Mouse (Mus musculus) heart, embryonic 15.5 days (tissue): ENCODE measurements around the gene Fbxo47. TPM values are rescaled to one million over a fixed set of nuclear protein-coding genes. Genes with fewer than 3 reads are reported as not detected.

ENCODE experiments used
- ATAC-seq: fragments of 200-750 bp; cut with Nextera tagmentation; replicated peaks from 2 replicates; pipeline ENCODE4 v1.8.0; 2017; ENCODE audit warnings: low read depth, moderate TSS enrichment; ENCODE audit not compliant: insufficient number of reproducible peaks, insufficient read depth, low FRiP score
- H3K27ac ChIP-seq: fragments of 300-500 bp; sonication (generic); 2 replicates; pipeline ENCODE4 v1.5.1; 2015; ENCODE audit warnings: mild to moderate bottlenecking, inconsistent platforms
- H3K27me3 ChIP-seq: fragments of 300-500 bp; sonication (generic); 2 replicates; pipeline ENCODE4 v1.6.1; 2015; ENCODE audit warnings: inconsistent platforms
- H3K36me3 ChIP-seq: fragments of 300-500 bp; sonication (generic); 2 replicates; pipeline ENCODE4 v1.6.1; 2015; ENCODE audit warnings: mild to moderate bottlenecking, inconsistent platforms
- H3K4me1 ChIP-seq: fragments of 300-500 bp; sonication (generic); replicated peaks from 2 replicates; pipeline ENCODE4 v1.6.1; 2015; ENCODE audit warnings: inconsistent platforms
- H3K4me2 ChIP-seq: fragments of 300-500 bp; sonication (generic); 2 replicates; pipeline ENCODE4 v1.6.1; 2015; ENCODE audit warnings: inconsistent platforms, mild to moderate bottlenecking, moderate library complexity
- H3K4me3 ChIP-seq: fragments of 300-500 bp; sonication (generic); 2 replicates; pipeline ENCODE4 v1.5.1; 2015; ENCODE audit warnings: mild to moderate bottlenecking, inconsistent platforms
- H3K9ac ChIP-seq: fragments of 300-500 bp; sonication (generic); 2 replicates; pipeline ENCODE4 v1.6.1; 2015; ENCODE audit warnings: mild to moderate bottlenecking, inconsistent platforms
- H3K9me3 ChIP-seq: fragments of 300-500 bp; sonication (generic); replicated peaks from 2 replicates; pipeline ENCODE4 v1.6.1; 2016; ENCODE audit warnings: inconsistent platforms
- WGBS: fragments of 180-500 bp; shearing (Covaris S2); methylation state at CpG from one replicate; pipeline ENCODE4 v1.1.7; 2015; ENCODE audit warnings: mixed read lengths; 5-methylcytosine and 5-hydroxymethylcytosine counted together
- polyA plus RNA-seq: library from polyadenylated mRNA; unstranded; fragments of >200 nt; fragmentation: Nextera tagmentation; extraction: Ambion mirVana; gene quantifications from 2 replicates; pipeline ENCODE4 v1.2.1, GENCODE M21; 2015

The Fbxo47 gene
- polyA plus RNA-seq, 1 experiment from 2014 or later: 0.72 TPM

GRCm38 (mm10) chr11:97811569-97812362 lies 72.2 kb downstream of the Fbxo47 start:
- no peak overlapping the region for H3K27ac ChIP-seq

DNA sequence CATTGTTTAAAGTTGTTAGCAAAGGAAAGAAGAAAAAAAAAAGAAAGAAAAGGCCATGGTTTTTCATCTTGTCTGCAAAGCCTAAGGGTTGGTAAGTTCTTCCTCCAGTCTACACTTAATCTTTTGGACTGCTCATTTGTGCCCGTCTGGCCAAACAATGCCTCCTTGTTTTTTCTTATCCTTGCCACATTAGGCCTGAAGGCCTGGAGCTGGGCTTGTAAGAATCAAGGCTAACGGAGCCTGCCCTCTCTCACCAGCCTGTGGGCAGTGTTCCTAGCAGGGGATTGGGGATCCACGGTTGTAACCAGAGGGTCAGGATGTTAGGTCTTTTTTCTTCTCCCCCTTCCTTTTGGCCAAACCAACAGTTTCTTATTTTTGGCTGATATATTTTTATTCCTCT lies 73.0 kb downstream of the Fbxo47 start:
- no peak overlapping the region for H3K4me3 ChIP-seq
- H3K27ac ChIP-seq: no peak overlapping the region
- H3K9me3 ChIP-seq: no peaks in the 10 kb centered on the region
- no peak overlapping the region for H3K4me2 ChIP-seq
- no peaks in the 10 kb centered on the region for H3K27me3 ChIP-seq
- no peak overlapping the region for H3K9ac ChIP-seq
- ATAC-seq: no peak
- H3K4me1 ChIP-seq: peaks cover 91% of the 10 kb centered on the region
- WGBS: 62% methylated on average over 3 of the region's 3 CpGs
- peaks cover 15% of the 10 kb centered on the region for H3K36me3 ChIP-seq

More at GRCm38 (mm10) chr11:97811569-97812362, 72.2 kb downstream of the Fbxo47 start:
- ATAC-seq: no peak
- Histone ChIP-seq H3K4me2 (no peak overlapping the region), H3K9ac (no peak overlapping the region), H3K9me3 (no peaks in the 10 kb centered on the region), H3K4me1 (peaks cover 91% of the 10 kb centered on the region), H3K27me3 (no peaks in the 10 kb centered on the region), H3K36me3 (peaks cover 21% of the 10 kb centered on the region), H3K4me3 (no peak overlapping the region)
- WGBS: 42% methylated on average over 12 of the region's 13 CpGs

- no peaks in the 10 kb centered on the region for H3K27me3 ChIP-seq
- peaks cover 91% of the 10 kb centered on the region for H3K4me1 ChIP-seq
- 55% methylated on average over 7 of the region's 7 CpGs for WGBS
- H3K4me2 ChIP-seq: no peak overlapping the region
- peaks cover 9% of the 10 kb centered on the region; the same call in 1 of the 2 replicates for H3K36me3 ChIP-seq
- no peak for ATAC-seq
- H3K4me3 ChIP-seq: no peak overlapping the region
- H3K9me3 ChIP-seq: no peaks in the 10 kb centered on the region
- H3K9ac ChIP-seq: no peak overlapping the region
- no peak overlapping the region for H3K27ac ChIP-seq
These were observed 73.6 kb downstream of the Fbxo47 start for GRCm38 (mm10) chr11:97810356-97810755.

DNA sequence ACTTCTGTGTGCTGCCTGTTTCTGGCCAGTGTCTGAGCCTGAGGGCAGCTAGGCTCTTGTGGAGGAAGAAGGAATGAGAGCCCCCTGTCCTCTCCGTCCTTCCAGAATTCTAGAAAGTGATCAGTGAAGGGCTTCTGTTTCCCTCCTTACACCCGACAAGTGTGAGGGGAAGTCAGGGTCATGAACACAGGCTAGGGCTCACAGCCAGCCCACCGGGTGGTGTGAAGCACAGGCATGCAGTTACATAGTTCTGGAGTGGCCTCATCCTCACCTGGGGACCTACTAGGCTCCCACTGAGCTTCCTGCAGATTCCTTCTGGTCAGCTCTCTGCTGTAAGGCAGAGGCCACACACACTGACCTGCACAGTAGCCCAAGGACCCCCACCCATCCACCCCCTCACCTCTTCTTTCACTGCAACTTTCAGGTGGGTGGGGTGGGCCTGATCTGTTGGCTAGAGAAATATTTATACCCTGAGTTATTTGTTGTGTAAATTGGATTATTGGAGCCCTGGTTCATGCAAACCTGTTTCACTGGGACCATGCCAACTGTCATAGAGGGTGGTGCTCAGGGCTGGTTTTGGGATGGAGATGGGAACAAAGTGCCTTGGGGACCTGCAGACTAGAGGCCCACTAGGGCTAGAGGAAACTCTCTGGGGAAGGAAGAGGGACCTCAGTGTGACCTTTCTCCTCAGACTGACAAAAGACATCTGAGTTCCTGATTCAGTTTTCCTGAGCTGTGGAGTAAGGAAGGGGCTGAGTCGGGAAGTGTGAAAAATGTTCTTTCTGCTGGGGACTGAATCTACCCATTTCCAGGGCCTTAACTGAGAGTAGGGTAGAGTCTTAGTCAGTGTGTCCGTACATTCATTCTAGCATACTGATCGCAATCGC lies 74.5 kb downstream of the Fbxo47 start:
- no peak for ATAC-seq
- H3K4me2 ChIP-seq: no peak overlapping the region
- WGBS: 46% methylated on average over 7 of the region's 7 CpGs

GRCm38 (mm10) chr11:97808621-97809234 lies 75.2 kb downstream of the Fbxo47 start:
- 0 out of 2 replicates have a peak, but pooled peaks cover 6% of the 10 kb centered on the region for H3K36me3 ChIP-seq
- H3K4me2 ChIP-seq: no peak overlapping the region
- peak overlapping the region; percentile 63 for H3K27ac ChIP-seq
- no peak overlapping the region for H3K4me3 ChIP-seq
- ATAC-seq: peak; percentile 33; the same call in 1 of the 2 replicates
- H3K9me3 ChIP-seq: no peaks in the 10 kb centered on the region
- H3K9ac ChIP-seq: no peak overlapping the region
- no peaks in the 10 kb centered on the region for H3K27me3 ChIP-seq
- WGBS: 39% methylated on average over 5 of the region's 5 CpGs
- peaks cover 99% of the 10 kb centered on the region for H3K4me1 ChIP-seq

More for the DNA sequence above, 74.5 kb downstream of the Fbxo47 start:
- H3K4me3 ChIP-seq: no peak overlapping the region
- H3K4me1 ChIP-seq: peaks cover 96% of the 10 kb centered on the region
- 0 out of 2 replicates have a peak, but pooled peaks cover 6% of the 10 kb centered on the region for H3K36me3 ChIP-seq
- no peaks in the 10 kb centered on the region for H3K27me3 ChIP-seq
- H3K9ac ChIP-seq: no peak overlapping the region
- H3K9me3 ChIP-seq: no peaks in the 10 kb centered on the region
- H3K27ac ChIP-seq: peak overlapping the region; percentile 63

DNA sequence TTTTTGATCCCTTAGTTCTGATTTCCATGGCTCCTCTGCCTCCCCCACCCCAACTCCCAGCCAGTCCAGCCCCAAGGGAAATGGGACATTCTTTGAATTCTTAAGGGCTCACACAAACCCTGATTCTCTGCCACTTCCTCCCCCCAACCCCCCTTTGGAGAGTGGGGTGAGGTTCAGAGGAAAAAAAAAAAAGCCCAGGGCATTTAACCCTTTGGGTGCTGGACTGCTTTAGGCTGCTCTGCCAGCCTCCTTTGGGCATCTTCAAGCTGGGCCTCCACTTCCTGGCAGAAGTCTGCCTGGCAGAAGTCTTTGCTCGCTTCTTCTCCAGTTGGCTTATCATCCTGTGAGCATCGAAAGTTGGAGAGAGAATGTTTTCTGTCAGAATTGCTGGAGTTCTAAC lies 75.9 kb downstream of the Fbxo47 start:
- no peak overlapping the region for H3K4me3 ChIP-seq
- no peaks in the 10 kb centered on the region for H3K9me3 ChIP-seq
- H3K9ac ChIP-seq: no peak overlapping the region
- no peak overlapping the region for H3K4me2 ChIP-seq
- no peak for ATAC-seq
- H3K27me3 ChIP-seq: no peaks in the 10 kb centered on the region
- WGBS: 36% methylated on average over 2 of the region's 2 CpGs
- peaks cover 94% of the 10 kb centered on the region for H3K4me1 ChIP-seq
- H3K36me3 ChIP-seq: 0 out of 2 replicates have a peak, but pooled peaks cover 3% of the 10 kb centered on the region
- peak overlapping the region; percentile 63 for H3K27ac ChIP-seq

DNA sequence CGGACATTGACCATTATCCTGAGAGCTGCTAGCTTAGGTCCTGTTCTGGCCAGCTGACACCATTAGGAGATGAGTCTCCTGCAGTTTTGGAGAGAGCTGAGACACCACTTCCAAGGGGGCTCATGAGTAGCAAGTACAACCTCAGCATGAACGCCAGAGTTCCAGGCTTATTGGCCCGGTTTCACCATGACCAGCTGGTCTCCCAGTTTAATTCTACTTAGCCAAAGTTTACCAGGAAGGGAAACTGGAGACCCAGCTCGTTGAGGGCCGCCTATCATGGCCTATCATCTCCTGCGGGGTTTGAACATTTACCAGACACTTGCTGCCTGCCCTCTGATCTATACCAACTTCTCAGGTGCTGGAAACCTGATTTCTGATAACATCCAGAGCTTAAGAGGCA lies 76.3 kb downstream of the Fbxo47 start:
- H3K4me1 ChIP-seq: peaks cover 92% of the 10 kb centered on the region
- H3K36me3 ChIP-seq: 0 out of 2 replicates have a peak, but pooled peaks cover 3% of the 10 kb centered on the region
- H3K27ac ChIP-seq: peak overlapping the region; percentile 63
- no peaks in the 10 kb centered on the region for H3K27me3 ChIP-seq
- H3K9me3 ChIP-seq: no peaks in the 10 kb centered on the region
- no peak overlapping the region for H3K4me3 ChIP-seq
- no peak overlapping the region for H3K4me2 ChIP-seq
- 28% methylated on average over 6 of the region's 6 CpGs for WGBS
- H3K9ac ChIP-seq: no peak overlapping the region
- no peak for ATAC-seq

GRCm38 (mm10) chr11:97806613-97806964 lies 77.4 kb downstream of the Fbxo47 start:
- 72% methylated on average over 7 of the region's 7 CpGs for WGBS
- ATAC-seq: no peak
- Histone ChIP-seq H3K9ac (no peak overlapping the region), H3K36me3 (0 out of 2 replicates have a peak, but pooled peaks cover 3% of the 10 kb centered on the region), H3K27me3 (no peaks in the 10 kb centered on the region), H3K4me1 (peaks cover 92% of the 10 kb centered on the region), H3K4me3 (no peak overlapping the region), H3K27ac (peak overlapping the region; percentile 92; the same call in 1 of the 2 replicates), H3K4me2 (no peak overlapping the region), H3K9me3 (no peaks in the 10 kb centered on the region)

- ATAC-seq: no peak; the same call in 1 of the 2 replicates
- H3K27ac ChIP-seq: peak overlapping the region; percentile 92
- no peaks in the 10 kb centered on the region for H3K27me3 ChIP-seq
- H3K9ac ChIP-seq: 0 out of 2 replicates have a peak overlapping the region, but pooled peaks have one; percentile 0
- H3K4me3 ChIP-seq: 0 out of 2 replicates have a peak overlapping the region, but pooled peaks have one; percentile 21
- peak overlapping the region; percentile 60 for H3K4me2 ChIP-seq
- WGBS: 29% methylated on average over 15 of the region's 15 CpGs
- H3K9me3 ChIP-seq: no peaks in the 10 kb centered on the region
- 0 out of 2 replicates have a peak, but pooled peaks cover 3% of the 10 kb centered on the region for H3K36me3 ChIP-seq
- peaks cover 92% of the 10 kb centered on the region for H3K4me1 ChIP-seq
These were observed 78.0 kb downstream of the Fbxo47 start for GRCm38 (mm10) chr11:97805662-97806612.
